Mouse (Mus musculus) gastrocnemius, adult 8-10 months (tissue): ENCODE measurements around the gene Olfr51. TPM values are rescaled to one million over a fixed set of nuclear protein-coding genes. Genes with fewer than 3 reads are reported as not detected.

Experiments
- total RNA-seq, 4 experiments: library from RNA; stranded (reverse); gene quantifications; 2 replicates each; pipeline ENCODE4 v1.2.4; 2022

Gene Olfr51
- total RNA-seq, 4 experiments from 2014 or later = not detected

Other genes starting within 250 kb of the Olfr51 start
- gene Zfp354c, start 175.9 kb upstream of the Olfr51 start, total RNA-seq = 1 to 10 TPM; 3.1 to 4.4 (median 3.6) TPM
- gene Zfp879, start 162.0 kb upstream of the Olfr51 start, total RNA-seq = 1 to 10 TPM; 2.1 to 2.4 (median 2.2) TPM
- not detected for gene Grm6, start 152.9 kb upstream of the Olfr51 start, total RNA-seq
- gene Zfp454, start 115.9 kb upstream of the Olfr51 start, total RNA-seq = 1 to 10 TPM; 1.8 to 2.1 (median 1.9) TPM
- 1 to 10 TPM; 3.8 to 4.8 (median 4.2) TPM for gene Zfp2, start 87.4 kb upstream of the Olfr51 start, total RNA-seq
- 1 to 10 TPM; 1.6 to 2.3 (median 2.2) TPM for gene Zfp354b, start 72.0 kb upstream of the Olfr51 start, total RNA-seq
- gene 4933414I15Rik, start 59.8 kb upstream of the Olfr51 start, total RNA-seq = not detected
- gene Prop1, start 49.8 kb upstream of the Olfr51 start, total RNA-seq = not detected
- gene Olfr1378, start 37.1 kb upstream of the Olfr51 start, total RNA-seq = not detected
- not detected for gene Olfr1377, start 21.6 kb upstream of the Olfr51 start, total RNA-seq
- gene Olfr54, start 10.6 kb downstream of the Olfr51 start, total RNA-seq = not detected
- gene Olfr1375, start 44.5 kb downstream of the Olfr51 start, total RNA-seq = not detected
- 1 to 10 TPM; 3.3 to 4.7 (median 3.5) TPM for gene Zfp354a, start 55.7 kb downstream of the Olfr51 start, total RNA-seq
- gene Gm12569, start 216.9 kb downstream of the Olfr51 start, total RNA-seq = not detected